26 mouse cellular contexts compared by ENCODE assay signal in genomic region chr1:98028468-98028867, GRCm38 (mm10).
DNase-seq lines count a peak whose midpoint lies in the region; ATAC-seq lines count a peak whose summit lies in the region.
"Had no signal": no experiment of that assay in that cellular context is flagged by ENCODE, and none has a peak within 500 bp of the region (broad histone marks: within the 10 kb centered on the region; RNA-seq: fewer than 3 reads in every experiment).

No protein-coding gene starts in this region.

- ATAC-seq in common myeloid progenitor, adult 5-6 weeks (replicated peaks; ENCODE audit: low read depth, poor library complexity, severe bottlenecking): peak; percentile 24; the same call in 1 of the 2 replicates
- no peak for ATAC-seq in midbrain, embryonic 11.5 days (ENCODE audit: low FRiP score)
- ATAC-seq: forebrain, embryonic 16.5 days; hindbrain, postnatal 0 days; intestine, embryonic 16.5 days had no signal

- H3K4me2 ChIP-seq in midbrain, embryonic 11.5 days: no peak overlapping the region
- H3K4me2 ChIP-seq: embryonic facial prominence, embryonic 13.5 days; lung, embryonic 14.5 days; neural tube, embryonic 15.5 days had no signal

- WGBS in midbrain, embryonic 11.5 days: 91% methylated on average over 5 of the region's 5 CpGs

- peak; percentile 87 for DNase-seq in 416B (ENCODE audit: low read depth)
- peak; percentile 39 for DNase-seq in R1 (ENCODE audit: low read depth, low spot score)
- no peak for DNase-seq in cerebellum, postnatal 10 days
- no peak for DNase-seq in frontal cortex, postnatal 14 days (ENCODE audit: low spot score in 2 of 2)
- no peak for DNase-seq in midbrain, embryonic 11.5 days (ENCODE audit: low spot score, missing footprints)
- DNase-seq: adrenal gland, postnatal 14 days; B cell, adult 2 months; cerebellum, adult 8-10 months; cerebellum, postnatal 36 days; heart, postnatal 14 days; kidney, adult 9 months; kidney, postnatal 10 days; lung, embryonic 14.5 days; lung, postnatal 14 days; midbrain, embryonic 14.5 days; spleen, adult 18-20 months; thymus, adult 2 months; thymus, postnatal 36 days had no signal

- H3K4me1 ChIP-seq in megakaryocyte, embryonic 14.5 days: peaks cover 51% of the 10 kb centered on the region
- no peaks in the 10 kb centered on the region for H3K4me1 ChIP-seq in midbrain, embryonic 11.5 days (ENCODE audit: control insufficient read depth, insufficient read depth, low read length)
- H3K4me1 ChIP-seq: embryonic facial prominence, embryonic 13.5 days; neural tube, embryonic 15.5 days had no signal

- no peak overlapping the region for H3K27ac ChIP-seq in midbrain, embryonic 11.5 days (ENCODE audit: low read depth, low read length)
- H3K27ac ChIP-seq: embryonic facial prominence, embryonic 13.5 days; hindbrain, postnatal 0 days; neural tube, embryonic 15.5 days; stomach, postnatal 0 days had no signal

- H3K4me3 ChIP-seq in megakaryocyte, embryonic 14.5 days (replicated peaks): peak overlapping the region; percentile 13
- H3K4me3 ChIP-seq in midbrain, embryonic 11.5 days (ENCODE audit: low read depth, low read length): no peak overlapping the region
- H3K4me3 ChIP-seq: embryonic facial prominence, embryonic 13.5 days; neural tube, embryonic 15.5 days had no signal

- H3K36me3 ChIP-seq in megakaryocyte, embryonic 14.5 days (replicated peaks; ENCODE audit: low read length): peaks cover 15% of the 10 kb centered on the region
- no peaks in the 10 kb centered on the region for H3K36me3 ChIP-seq in midbrain, embryonic 11.5 days (ENCODE audit: control insufficient read depth, insufficient read depth, low read length)
- H3K36me3 ChIP-seq: embryonic facial prominence, embryonic 13.5 days; neural tube, embryonic 15.5 days had no signal

- no peaks in the 10 kb centered on the region for H3K9me3 ChIP-seq in megakaryocyte, embryonic 14.5 days
- H3K9me3 ChIP-seq in midbrain, embryonic 11.5 days (ENCODE audit: control insufficient read depth, low read length): no peaks in the 10 kb centered on the region
- H3K9me3 ChIP-seq: embryonic facial prominence, embryonic 13.5 days; neural tube, embryonic 15.5 days had no signal

- no peak overlapping the region for H3K9ac ChIP-seq in midbrain, embryonic 11.5 days (ENCODE audit: low read length)
- H3K9ac ChIP-seq: embryonic facial prominence, embryonic 13.5 days; lung, embryonic 14.5 days; neural tube, embryonic 15.5 days had no signal

- no peaks in the 10 kb centered on the region for H3K27me3 ChIP-seq in megakaryocyte, embryonic 14.5 days (replicated peaks)
- no peaks in the 10 kb centered on the region for H3K27me3 ChIP-seq in midbrain, embryonic 11.5 days (ENCODE audit: control insufficient read depth, insufficient read depth, low read length)
- H3K27me3 ChIP-seq: embryonic facial prominence, embryonic 13.5 days; neural tube, embryonic 15.5 days had no signal

Comparison
In these comparisons a context has a peak if more than half of its experiments do, and no peak if none do; other contexts are left out.
1. DNase-seq: peak in 416B (single experiment) and R1 (single experiment); none in cerebellum, postnatal 10 days (0 of 2), frontal cortex, postnatal 14 days (0 of 2) and midbrain, embryonic 11.5 days (single experiment).